Mouse (Mus musculus) myocyte (in vitro differentiated cells): ENCODE measurements at regions not wholly inside any gene's neighbourhood (a gene's known extent, or its start where the extent isn't known, plus 50 kb on each side); places are given as distances from the start of the nearest gene placed in this dataset.

Experiments
- E2F4 ChIP-seq: IDR thresholded peaks from one replicate; pipeline ENCODE4 v1.6.1; 2011; ENCODE audit warnings: mild to moderate bottlenecking, control low read depth, moderate library complexity; ENCODE audit not compliant: insufficient read depth
- MYOD1 ChIP-seq, 3 experiments: IDR thresholded peaks; one replicate each; pipeline ENCODE4 v1.6.1; 2011; ENCODE audit warnings: control low read depth in 2 of 3, low read depth in 2 of 3, mild to moderate bottlenecking in 2 of 3, moderate library complexity in 1 of 3; ENCODE audit not compliant: insufficient read length in 2 of 3, control insufficient read depth in 1 of 3
- TCF3 ChIP-seq: IDR thresholded peaks from one replicate; pipeline ENCODE4 v1.6.1; 2011; ENCODE audit warnings: low read depth, control low read depth; ENCODE audit not compliant: insufficient read length

DNA sequence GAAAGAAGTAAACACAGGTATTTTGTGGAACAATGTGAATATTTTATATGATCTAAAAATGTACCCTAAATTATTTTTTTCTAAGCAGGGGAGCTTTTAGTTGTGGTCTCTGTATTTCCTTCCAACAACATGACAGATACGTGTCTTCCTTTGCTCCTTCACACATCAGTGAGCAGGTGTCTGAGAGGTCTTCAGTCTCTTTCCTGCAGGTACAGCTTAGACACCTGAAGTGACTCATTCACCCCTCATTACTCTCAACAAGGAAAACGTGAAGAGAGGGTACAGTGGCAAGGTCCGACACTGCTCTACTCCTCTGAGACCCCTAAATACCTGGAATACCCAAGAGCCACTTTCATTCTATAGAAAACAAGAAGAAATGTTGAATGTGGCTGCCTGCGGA, 103.5 kb upstream of the Bcl6 start:
- TF ChIP-seq MYOD1 (IDR thresholded peaks at IDR 0.05; ENCODE audit: control insufficient read depth in 1 of 3, insufficient read length in 2 of 3, low read depth in 2 of 3) (no peak), TCF3 (no peak), E2F4 (no peak)
